Mouse (Mus musculus): Measurements from ENCODE around the gene Lasp1.

Lasp1 gene

GRCm38 (mm10) chr11:97811569-97812362 is 13.0 kb downstream of the Lasp1 start:
- DNase-seq = no peak

- DNase-seq = peak; percentile 91
These were observed 13.7 kb downstream of the Lasp1 start for GRCm38 (mm10) chr11:97812491-97812921.

GRCm38 (mm10) chr11:97813085-97813484 is 14.3 kb downstream of the Lasp1 start:
- DNase-seq = no peak

GRCm38 (mm10) chr11:97813746-97814515 is 15.1 kb downstream of the Lasp1 start:
- peak; percentile 91 for DNase-seq

- no peak for DNase-seq
These were observed 16.9 kb downstream of the Lasp1 start for GRCm38 (mm10) chr11:97815736-97816135.

- no peak for DNase-seq
These were observed 17.4 kb downstream of the Lasp1 start for GRCm38 (mm10) chr11:97816176-97816575.

- DNase-seq = no peak
These were observed 18.1 kb downstream of the Lasp1 start for GRCm38 (mm10) chr11:97816916-97817315.

- DNase-seq = peak; percentile 96
These were observed 18.6 kb downstream of the Lasp1 start for GRCm38 (mm10) chr11:97817379-97817778.

- no peak for DNase-seq
These were observed 19.2 kb downstream of the Lasp1 start for GRCm38 (mm10) chr11:97818003-97818402.

GRCm38 (mm10) chr11:97818571-97818970 is 19.8 kb downstream of the Lasp1 start:
- DNase-seq = peak; percentile 96

GRCm38 (mm10) chr11:97819102-97819501 is 20.3 kb downstream of the Lasp1 start:
- DNase-seq = no peak

GRCm38 (mm10) chr11:97819923-97820322 is 21.1 kb downstream of the Lasp1 start:
- peak; percentile 98 for DNase-seq

- DNase-seq = peak; percentile 98
These were observed 22.0 kb downstream of the Lasp1 start for GRCm38 (mm10) chr11:97820840-97821239.

- peak; percentile 92 for DNase-seq
These were observed 22.7 kb downstream of the Lasp1 start for GRCm38 (mm10) chr11:97821401-97822064.

- DNase-seq = peak; percentile 98
These were observed 24.2 kb downstream of the Lasp1 start for GRCm38 (mm10) chr11:97822840-97823603.

- DNase-seq = no peak
These were observed 25.4 kb downstream of the Lasp1 start for GRCm38 (mm10) chr11:97824168-97824567.

GRCm38 (mm10) chr11:97824895-97825294 is 26.1 kb downstream of the Lasp1 start:
- DNase-seq = no peak

- peak; percentile 95 for DNase-seq
These were observed 26.5 kb downstream of the Lasp1 start for GRCm38 (mm10) chr11:97825295-97825694.

- DNase-seq = no peak
These were observed 27.2 kb downstream of the Lasp1 start for GRCm38 (mm10) chr11:97825971-97826370.

- DNase-seq = peak; percentile 94
These were observed 27.6 kb downstream of the Lasp1 start for GRCm38 (mm10) chr11:97826414-97826813.

- peak; percentile 83 for DNase-seq
These were observed 28.9 kb downstream of the Lasp1 start for GRCm38 (mm10) chr11:97827654-97828053.

GRCm38 (mm10) chr11:97829365-97829764 is 30.6 kb downstream of the Lasp1 start:
- DNase-seq = peak; percentile 90

Data from heart, adult 11 months (tissue).